Mouse (Mus musculus) kidney, embryonic 14.5 days (tissue): ENCODE results near the gene Trim7. TPM values are rescaled to one million over a fixed set of nuclear protein-coding genes. Genes with fewer than 3 reads are reported as not detected.
"Not testable (repeated sequence)": the region's sequence is repeated elsewhere in the genome, so short reads cannot be mapped to it uniquely, and the experiment has no call there.

Experiments
- ATAC-seq: fragments of 200-750 bp; cut with Nextera tagmentation; 2 replicates; pipeline ENCODE4 v1.8.0; 2017; ENCODE audit warnings: moderate number of reproducible peaks, mild to moderate bottlenecking, moderate TSS enrichment, moderate library complexity; ENCODE audit not compliant: low FRiP score, low TSS enrichment
- H3K27ac ChIP-seq: fragments of 300-500 bp; sonication (generic); 2 replicates; pipeline ENCODE4 v1.5.1; 2014; ENCODE audit warnings: low read depth, mild to moderate bottlenecking, low read length, moderate library complexity, mixed read lengths
- H3K27me3 ChIP-seq: fragments of 300-500 bp; sonication (generic); 2 replicates; pipeline ENCODE4 v1.6.1; 2014; ENCODE audit warnings: mild to moderate bottlenecking, low read length; ENCODE audit not compliant: control insufficient read depth, insufficient read depth
- H3K36me3 ChIP-seq: fragments of 300-500 bp; sonication (generic); 2 replicates; pipeline ENCODE4 v1.6.1; 2014; ENCODE audit warnings: low read length, mixed read lengths; ENCODE audit not compliant: control insufficient read depth, insufficient read depth
- H3K4me1 ChIP-seq: fragments of 300-500 bp; sonication (generic); 2 replicates; pipeline ENCODE4 v1.6.1; 2014; ENCODE audit warnings: low read length, mixed read lengths; ENCODE audit not compliant: control insufficient read depth, insufficient read depth
- H3K4me2 ChIP-seq: fragments of 300-500 bp; sonication (generic); replicated peaks from 2 replicates; pipeline ENCODE4 v1.6.1; 2014; ENCODE audit warnings: low read depth, mild to moderate bottlenecking, low read length
- H3K4me3 ChIP-seq: fragments of 300-500 bp; sonication (generic); 2 replicates; pipeline ENCODE4 v1.5.1; 2014; ENCODE audit warnings: mild to moderate bottlenecking, low read length
- H3K9ac ChIP-seq: fragments of 300-500 bp; sonication (generic); 2 replicates; pipeline ENCODE4 v1.6.1; 2014; ENCODE audit warnings: low read depth, mild to moderate bottlenecking, low read length, moderate library complexity
- H3K9me3 ChIP-seq: fragments of 300-500 bp; sonication (generic); 2 replicates; pipeline ENCODE4 v1.6.1; 2016; ENCODE audit warnings: low read length; ENCODE audit not compliant: control insufficient read depth
- WGBS: fragments of 180-500 bp; shearing (Covaris S2); extraction: QIAGEN DNeasy Blood & Tissue Kit; methylation state at CpG from one replicate; pipeline ENCODE4 v1.1.7; 2014; 5-methylcytosine and 5-hydroxymethylcytosine counted together
- polyA plus RNA-seq: library from polyadenylated mRNA; unstranded; fragments of >200 nt; fragmentation: Nextera tagmentation; extraction: Ambion mirVana; gene quantifications from 2 replicates; pipeline ENCODE4 v1.2.1, GENCODE M21; 2014

Gene Trim7
- polyA plus RNA-seq, 1 experiment from 2014 or later = 2.9 TPM

DNA sequence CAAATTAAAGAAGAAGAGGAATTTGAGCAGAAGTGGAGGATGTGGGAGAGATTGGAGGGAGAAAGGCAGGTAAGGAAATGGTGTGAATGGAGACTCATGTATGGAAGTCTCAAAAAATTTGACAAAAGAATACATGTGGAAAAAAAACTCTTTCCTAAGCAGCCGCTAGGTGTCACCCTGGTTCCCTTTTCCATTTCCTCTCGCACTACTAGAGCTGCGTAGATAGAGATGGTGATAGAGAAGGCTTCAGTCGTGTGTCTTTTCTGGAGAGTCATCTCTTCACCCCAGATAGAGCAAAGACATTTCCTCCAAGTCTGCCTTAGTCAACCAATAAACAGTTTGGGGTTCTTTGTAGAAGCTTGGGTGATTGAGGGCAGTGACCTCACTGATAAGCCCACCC, 48.5 kb downstream of the Trim7 start:
- Histone ChIP-seq H3K27me3 (no peaks in the 10 kb centered on the region), H3K9me3 (no peaks in the 10 kb centered on the region), H3K4me1 (peaks cover 16% of the 10 kb centered on the region), H3K9ac (no peak overlapping the region), H3K27ac (no peak overlapping the region), H3K36me3 (no peaks in the 10 kb centered on the region), H3K4me3 (no peak overlapping the region), H3K4me2 (no peak overlapping the region)
- WGBS = 3% methylated on average over 4 of the region's 4 CpGs
- 0 out of 2 replicates have a peak, but pooled peaks have one; percentile 32 for ATAC-seq

- ATAC-seq, H3K4me3 ChIP-seq, H3K27me3 ChIP-seq, H3K27ac ChIP-seq, H3K9me3 ChIP-seq, H3K9ac ChIP-seq, H3K4me2 ChIP-seq, H3K36me3 ChIP-seq: not testable (repeated sequence)
- peaks cover 11% of the 10 kb centered on the region for H3K4me1 ChIP-seq
- WGBS = 91% methylated on average over 1 of the region's 1 CpGs
Observed at GRCm38 (mm10) chr11:48875343-48875837, 49.5 kb downstream of the Trim7 start.

GRCm38 (mm10) chr11:48876680-48877079, 50.7 kb downstream of the Trim7 start:
- no peak overlapping the region for H3K4me2 ChIP-seq
- H3K27ac ChIP-seq = no peak overlapping the region
- no peaks in the 10 kb centered on the region for H3K9me3 ChIP-seq
- H3K4me3 ChIP-seq = no peak overlapping the region
- no peaks in the 10 kb centered on the region for H3K27me3 ChIP-seq
- H3K36me3 ChIP-seq = no peaks in the 10 kb centered on the region
- no peak overlapping the region for H3K9ac ChIP-seq
- WGBS = 97% methylated on average over 1 of the region's 1 CpGs
- no peak for ATAC-seq
- H3K4me1 ChIP-seq = peaks cover 11% of the 10 kb centered on the region

DNA sequence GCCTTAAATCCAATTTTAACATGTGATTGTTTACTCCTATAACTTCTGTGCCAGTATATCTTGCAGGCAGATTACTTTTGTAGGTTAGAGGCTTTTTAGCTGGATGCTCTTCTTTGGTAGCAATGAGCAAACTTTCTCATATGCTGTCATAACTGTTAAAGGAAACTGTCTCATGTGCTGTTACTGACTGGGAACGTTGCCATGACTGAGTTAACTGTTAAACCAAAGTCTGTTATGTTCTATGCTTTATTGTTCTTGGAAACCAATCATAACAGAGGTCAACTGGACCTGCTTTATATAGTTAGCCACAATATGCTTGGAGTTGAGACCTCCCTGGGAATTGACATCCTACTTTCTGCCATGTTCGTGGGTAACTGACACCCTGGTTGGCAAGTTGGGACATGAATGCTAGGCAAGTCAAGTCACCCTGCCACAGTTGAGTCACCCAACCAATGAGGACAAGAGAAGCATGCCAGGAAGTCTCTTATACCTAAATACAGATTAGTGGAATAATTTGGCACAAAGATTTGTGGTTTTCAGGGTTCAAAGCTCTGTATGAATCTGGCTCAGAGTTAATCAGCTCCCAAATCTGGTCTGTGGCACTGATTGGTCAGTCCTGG, 73.0 kb downstream of the Trim7 start:
- H3K4me3 ChIP-seq = no peak overlapping the region
- no peak overlapping the region for H3K4me2 ChIP-seq
- no peak overlapping the region for H3K27ac ChIP-seq
- no peak for ATAC-seq
- no peaks in the 10 kb centered on the region for H3K27me3 ChIP-seq
- no peaks in the 10 kb centered on the region for H3K4me1 ChIP-seq
- no peaks in the 10 kb centered on the region for H3K9me3 ChIP-seq
- H3K36me3 ChIP-seq = no peaks in the 10 kb centered on the region
- WGBS = 67% methylated on average over 2 of the region's 2 CpGs
- no peak overlapping the region for H3K9ac ChIP-seq

- not testable (repeated sequence) for ATAC-seq, H3K27me3 ChIP-seq, H3K9me3 ChIP-seq, H3K4me3 ChIP-seq, H3K4me2 ChIP-seq, H3K4me1 ChIP-seq, H3K27ac ChIP-seq, H3K9ac ChIP-seq, H3K36me3 ChIP-seq
- WGBS = 80% methylated on average over 6 of the region's 6 CpGs
Observed at GRCm38 (mm10) chr11:48900654-48901566, 75.0 kb downstream of the Trim7 start.

DNA sequence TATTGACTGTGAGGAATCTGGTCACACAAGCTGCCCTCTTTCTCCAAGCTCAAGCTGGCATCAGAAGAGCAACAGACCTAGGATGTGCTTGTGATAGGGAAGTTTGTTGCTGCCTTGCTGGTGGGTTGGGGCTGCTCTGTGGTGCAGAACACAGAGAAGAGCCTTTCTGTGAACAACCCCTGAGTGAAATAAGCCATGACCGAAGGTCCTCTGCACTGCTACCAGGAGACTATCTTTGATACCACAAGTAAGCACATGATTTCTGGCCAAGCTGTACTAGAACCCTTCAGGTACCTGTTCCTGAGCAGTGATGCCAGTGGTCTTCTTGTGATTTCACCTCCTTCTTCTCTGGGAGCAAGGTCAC, 75.6 kb downstream of the Trim7 start:
- not testable (repeated sequence) for H3K4me1 ChIP-seq, H3K27ac ChIP-seq, H3K36me3 ChIP-seq, H3K4me2 ChIP-seq, H3K27me3 ChIP-seq, H3K4me3 ChIP-seq, ATAC-seq, H3K9ac ChIP-seq, H3K9me3 ChIP-seq
- 83% methylated on average over 1 of the region's 1 CpGs for WGBS

Other genes with a start within 250 kb of the Trim7 start
- gene Rack1, start 25.8 kb upstream of the Trim7 start, polyA plus RNA-seq = 994 and 1,198 TPM in 2 replicates
- gene Trim41, start 8.8 kb upstream of the Trim7 start, polyA plus RNA-seq = 5.8 and 6.1 TPM in 2 replicates
- 5.6 and 7.6 TPM in 2 replicates for gene Gm12184, start 515 bp downstream of the Trim7 start, polyA plus RNA-seq
- gene Irgm1, start 45.5 kb downstream of the Trim7 start, polyA plus RNA-seq = 11.7 and 13.2 TPM in 2 replicates
- gene Gm5431, start 76.1 kb downstream of the Trim7 start, polyA plus RNA-seq = 0.15 and 0.23 TPM in 2 replicates
- 1.9 and 2.5 TPM in 2 replicates for gene Psme2b, start 120.0 kb downstream of the Trim7 start, polyA plus RNA-seq
- not detected in 2 replicates for gene Olfr56, start 152.7 kb downstream of the Trim7 start, polyA plus RNA-seq
- 0.20 and 0.53 TPM in 2 replicates for gene 9930111J21Rik1, start 153.3 kb downstream of the Trim7 start, polyA plus RNA-seq
- not detected in 2 replicates for gene Gm12185, start 166.1 kb downstream of the Trim7 start, polyA plus RNA-seq
- gene Tgtp1, start 168.0 kb downstream of the Trim7 start, polyA plus RNA-seq = 0.15 TPM in 1 of 2 replicates, not detected in the other
- gene 9930111J21Rik2, start 225.1 kb downstream of the Trim7 start, polyA plus RNA-seq = 0.29 and 0.39 TPM in 2 replicates
- gene Tgtp2, start 238.1 kb downstream of the Trim7 start, polyA plus RNA-seq = 0.20 TPM in 1 of 2 replicates, not detected in the other